Mouse (Mus musculus): ENCODE results near the gene Ppm1l. TPM values are rescaled to one million over a fixed set of nuclear protein-coding genes. Genes with fewer than 3 reads are reported as not detected.

Gene Ppm1l
- total RNA-seq, 2 experiments from 2014 or later = 83.4 to 87.6 TPM

GRCm38 (mm10) chr3:69358620-69358964 lies 41.9 kb downstream of the Ppm1l start:
- no peak for DNase-seq (ENCODE audit: extremely low spot score in 1 of 2, low spot score in 2 of 2)
- TF ChIP-seq CTCF (IDR thresholded peaks at IDR 0.05) = no peak
- H3K4me3 ChIP-seq = no peak overlapping the region
- no peak overlapping the region for H3K27ac ChIP-seq
- intact Hi-C loops (cut with DNase I) = no loop called here

GRCm38 (mm10) chr3:69360263-69360895 lies 43.7 kb downstream of the Ppm1l start:
- DNase-seq (ENCODE audit: extremely low spot score in 1 of 2, low spot score in 2 of 2) = no peak
- Histone ChIP-seq H3K27ac (no peak overlapping the region), H3K4me3 (no peak overlapping the region)
- no peak for TF ChIP-seq CTCF (IDR thresholded peaks at IDR 0.05)
- intact Hi-C loops (cut with DNase I) = no loop called here

- Histone ChIP-seq H3K27ac (peak overlapping the region; percentile 45), H3K4me3 (no peak overlapping the region)
- no peak for TF ChIP-seq CTCF (IDR thresholded peaks at IDR 0.05)
- intact Hi-C loops (cut with DNase I) = no loop called here
- no peak for DNase-seq (ENCODE audit: extremely low spot score in 1 of 2, low spot score in 2 of 2)
These were observed 45.1 kb downstream of the Ppm1l start for GRCm38 (mm10) chr3:69361487-69362349.

- peak overlapping the region; percentile 45 for H3K27ac ChIP-seq
- DNase-seq (ENCODE audit: extremely low spot score in 1 of 2, low spot score in 2 of 2) = no peak
- intact Hi-C loops (cut with DNase I) = no loop called here
- H3K4me3 ChIP-seq = no peak overlapping the region
- TF ChIP-seq CTCF (IDR thresholded peaks at IDR 0.05) = no peak
These were observed 45.7 kb downstream of the Ppm1l start for GRCm38 (mm10) chr3:69362350-69362790.

GRCm38 (mm10) chr3:69362906-69363305 lies 46.2 kb downstream of the Ppm1l start:
- Histone ChIP-seq H3K4me3 (no peak overlapping the region), H3K27ac (peak overlapping the region; percentile 45; the same call in 1 of the 2 replicates)
- no peak for TF ChIP-seq CTCF (IDR thresholded peaks at IDR 0.05)
- DNase-seq (ENCODE audit: extremely low spot score in 1 of 2, low spot score in 2 of 2) = no peak
- intact Hi-C loops (cut with DNase I) = no loop called here

GRCm38 (mm10) chr3:69364151-69364550 lies 47.5 kb downstream of the Ppm1l start:
- no peak overlapping the region for H3K4me3 ChIP-seq
- intact Hi-C loops (cut with DNase I) = no loop called here
- H3K27ac ChIP-seq = no peak overlapping the region
- no peak for DNase-seq (ENCODE audit: extremely low spot score in 1 of 2, low spot score in 2 of 2)
- no peak for TF ChIP-seq CTCF (IDR thresholded peaks at IDR 0.05)

GRCm38 (mm10) chr3:69367916-69368315 lies 51.3 kb downstream of the Ppm1l start:
- intact Hi-C loops (cut with DNase I) = loop anchor here (5.0 kb wide), 1 partner anchor 99 kb away; no protein-coding TSS in a partner anchor
- Histone ChIP-seq H3K4me3 (peak overlapping the region; percentile 32), H3K27ac (peak overlapping the region; percentile 69)
- no peak for TF ChIP-seq CTCF (IDR thresholded peaks at IDR 0.05)
- no peak for DNase-seq (ENCODE audit: extremely low spot score in 1 of 2, low spot score in 2 of 2)

- H3K4me3 ChIP-seq = no peak overlapping the region
- H3K27ac ChIP-seq = no peak overlapping the region
- intact Hi-C loops (cut with DNase I) = no loop called here
- peak; percentile 19 for TF ChIP-seq CTCF (IDR thresholded peaks at IDR 0.05)
- DNase-seq (ENCODE audit: extremely low spot score in 1 of 2, low spot score in 2 of 2) = no peak
These were observed 56.1 kb downstream of the Ppm1l start for GRCm38 (mm10) chr3:69372731-69373130.

GRCm38 (mm10) chr3:69373544-69374306 lies 57.1 kb downstream of the Ppm1l start:
- TF ChIP-seq CTCF (IDR thresholded peaks at IDR 0.05) = no peak
- peak; percentile 67 for DNase-seq (ENCODE audit: extremely low spot score in 1 of 2, low spot score in 2 of 2)
- intact Hi-C loops (cut with DNase I) = no loop called here

GRCm38 (mm10) chr3:69374538-69374937 lies 57.9 kb downstream of the Ppm1l start:
- TF ChIP-seq CTCF (IDR thresholded peaks at IDR 0.05) = no peak

More at GRCm38 (mm10) chr3:69373544-69374306, 57.1 kb downstream of the Ppm1l start:
- Histone ChIP-seq H3K4me3 (no peak overlapping the region), H3K27ac (peak overlapping the region; percentile 1; the same call in 1 of the 2 replicates)

GRCm38 (mm10) chr3:69374983-69375382 lies 58.3 kb downstream of the Ppm1l start:
- Histone ChIP-seq H3K4me3 (no peak overlapping the region), H3K27ac (no peak overlapping the region; the same call in 1 of the 2 replicates)
- no peak for DNase-seq (ENCODE audit: extremely low spot score in 1 of 2, low spot score in 2 of 2)
- no peak for TF ChIP-seq CTCF (IDR thresholded peaks at IDR 0.05)
- intact Hi-C loops (cut with DNase I) = no loop called here

More at GRCm38 (mm10) chr3:69374538-69374937, 57.9 kb downstream of the Ppm1l start:
- intact Hi-C loops (cut with DNase I) = no loop called here
- H3K27ac ChIP-seq = no peak overlapping the region; the same call in 1 of the 2 replicates
- H3K4me3 ChIP-seq = no peak overlapping the region
- DNase-seq (ENCODE audit: extremely low spot score in 1 of 2, low spot score in 2 of 2) = no peak
